Mouse (Mus musculus) ES-Bruce4 (cell line): Measurements from ENCODE around the gene Dst.

Experiments used
- CTCF ChIP-seq: IDR thresholded peaks from one replicate; pipeline ENCODE4 v1.8.1; 2011; ENCODE audit warnings: low read depth, low read length
- EP300 ChIP-seq: IDR thresholded peaks from 2 replicates; pipeline ENCODE4 v1.6.1; 2011; ENCODE audit warnings: low read depth, low read length; ENCODE audit not compliant: insufficient read depth
- POLR2A ChIP-seq: IDR thresholded peaks from one replicate; pipeline ENCODE4 v1.8.1; 2011; ENCODE audit warnings: low read length; ENCODE audit not compliant: insufficient read depth

- TF ChIP-seq EP300 (no peak), CTCF (no peak), POLR2A (no peak)
Measured at GRCm38 (mm10) chr1:34099439-34099838, 191.4 kb downstream of the Dst start.
